Mouse (Mus musculus): ENCODE measurements at regions not wholly inside any gene's neighbourhood (a gene's known extent, or its start where the extent isn't known, plus 50 kb on each side); places are given as distances from the start of the nearest gene placed in this dataset.

DNA sequence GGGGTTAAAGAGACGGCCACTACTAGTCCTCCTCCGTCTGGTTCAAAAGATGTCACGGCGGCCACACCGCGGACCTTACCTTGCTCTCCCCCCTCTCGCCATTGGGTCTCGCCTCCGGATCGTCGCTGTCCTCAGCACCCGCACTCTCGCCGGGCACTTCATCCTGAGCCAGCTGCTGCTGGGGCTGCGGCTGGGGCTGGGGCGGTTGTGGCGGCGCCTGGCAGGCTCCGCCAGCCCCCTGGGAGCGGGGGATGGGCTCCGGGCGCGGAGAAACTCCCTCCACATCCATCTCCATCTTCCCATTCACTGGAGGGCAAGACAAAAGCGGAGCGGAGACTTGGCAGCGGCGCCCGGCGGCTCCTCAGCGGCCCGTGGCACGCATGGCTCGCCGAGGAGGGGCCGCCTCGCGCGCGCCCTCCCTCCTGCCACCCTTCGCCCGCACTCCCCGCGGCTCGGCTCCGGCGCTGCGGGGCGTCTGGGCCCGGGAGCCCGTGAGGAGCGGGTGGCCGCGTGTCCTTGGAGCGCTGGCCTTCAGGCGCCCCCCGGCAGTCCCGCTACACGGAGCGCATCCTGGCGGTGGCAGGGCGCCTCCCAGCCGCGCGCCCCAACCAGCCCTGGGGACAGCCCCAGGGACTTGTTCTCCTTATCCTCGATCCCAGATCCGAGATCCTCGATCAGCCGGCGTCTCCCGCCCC lies 167.8 kb upstream of the Azi2 start:
- intact Hi-C loops (cut with DNase I), result no loop called here

DNA sequence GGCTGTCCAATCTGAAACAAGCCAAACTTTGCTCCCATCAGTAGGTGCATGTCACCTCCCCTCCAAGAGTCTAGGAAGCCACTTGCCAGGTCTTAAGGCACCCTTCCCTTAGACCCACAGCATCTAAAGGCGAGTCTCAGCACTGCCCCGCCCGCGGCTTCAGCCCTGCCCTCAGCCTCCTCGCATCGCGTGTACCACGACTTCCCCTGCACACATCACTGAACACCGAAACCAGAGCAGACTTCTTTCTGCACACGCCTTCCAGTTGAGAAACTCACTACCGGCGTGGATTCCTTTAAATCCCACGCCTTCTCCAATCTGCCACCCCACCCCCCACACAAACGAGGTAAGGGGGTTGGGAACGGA lies 168.3 kb upstream of the Azi2 start:
- intact Hi-C loops (cut with DNase I), result no loop called here
- peak in 1 of 2 experiments; percentile 18 for DNase-seq (ENCODE audit: low spot score in 2 of 2)

More for the DNA sequence above, 167.8 kb upstream of the Azi2 start:
- peak; percentile 35 to 41 for DNase-seq (ENCODE audit: low spot score in 2 of 2)

DNA sequence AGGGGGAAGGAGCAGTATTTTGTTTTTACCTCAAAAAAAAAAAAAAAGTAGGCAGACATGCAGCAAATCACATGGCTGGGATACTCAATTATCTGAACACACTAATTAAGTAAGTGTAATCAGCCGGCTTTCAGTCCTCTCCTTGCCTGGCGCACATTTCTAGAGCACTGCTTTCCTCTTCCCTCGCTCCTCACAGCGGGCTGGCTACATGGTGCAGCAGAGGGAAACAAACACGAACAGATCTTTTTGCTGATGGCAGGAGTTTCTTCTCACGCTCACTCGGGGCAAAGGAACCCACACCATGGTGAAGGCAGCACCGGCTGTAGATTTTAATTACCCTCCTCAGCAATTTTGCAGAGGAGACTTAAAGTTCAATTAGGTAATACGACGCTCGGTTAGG lies 169.7 kb upstream of the Azi2 start:
- peak in 1 of 2 experiments; percentile 8 for DNase-seq (ENCODE audit: low spot score in 2 of 2)
- intact Hi-C loops (cut with DNase I), result no loop called here

DNA sequence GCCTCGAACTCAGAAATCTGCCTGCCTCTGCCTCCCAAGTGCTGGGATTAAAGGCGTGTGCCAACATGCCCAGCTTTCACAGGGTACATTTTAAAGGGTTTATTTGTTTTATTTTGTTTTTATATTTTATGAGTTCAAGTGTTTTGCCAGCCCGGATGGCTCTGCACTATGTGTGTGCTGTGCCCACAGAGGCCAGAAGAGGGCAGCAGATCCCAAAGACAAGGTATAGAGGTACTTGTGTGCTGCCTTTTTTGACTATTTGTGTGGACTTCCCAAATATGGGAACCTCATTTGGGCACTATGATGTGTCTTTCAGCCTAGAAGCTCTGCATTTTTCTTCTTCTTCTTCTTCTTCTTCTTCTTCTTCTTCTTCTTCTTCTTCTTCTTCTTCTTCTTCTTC lies 176.4 kb upstream of the Azi2 start:
- intact Hi-C loops (cut with DNase I), result no loop called here

DNA sequence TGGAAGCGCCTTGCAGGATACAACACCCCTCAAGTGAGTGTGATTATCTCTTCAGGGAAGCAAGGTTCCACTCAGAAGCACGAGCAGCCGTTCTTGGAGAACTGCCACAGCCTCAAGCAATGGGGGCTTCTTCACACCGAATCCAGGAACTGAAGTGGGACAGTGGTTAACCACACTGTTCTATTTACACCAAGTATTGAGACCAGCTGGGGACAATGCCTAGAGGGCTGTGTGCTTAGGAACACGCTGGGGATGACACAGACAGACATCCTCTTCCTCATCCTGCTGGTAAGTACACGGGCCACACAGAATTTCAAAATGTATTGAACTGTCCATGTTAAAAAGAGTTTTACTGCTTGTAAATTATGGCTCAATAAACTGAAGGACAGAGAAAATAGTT lies 177.0 kb upstream of the Azi2 start:
- DNase-seq (ENCODE audit: low spot score in 2 of 2), result no peak
- intact Hi-C loops (cut with DNase I), result no loop called here

More for the DNA sequence above, 176.4 kb upstream of the Azi2 start:
- DNase-seq (ENCODE audit: low spot score in 2 of 2), result no peak

DNA sequence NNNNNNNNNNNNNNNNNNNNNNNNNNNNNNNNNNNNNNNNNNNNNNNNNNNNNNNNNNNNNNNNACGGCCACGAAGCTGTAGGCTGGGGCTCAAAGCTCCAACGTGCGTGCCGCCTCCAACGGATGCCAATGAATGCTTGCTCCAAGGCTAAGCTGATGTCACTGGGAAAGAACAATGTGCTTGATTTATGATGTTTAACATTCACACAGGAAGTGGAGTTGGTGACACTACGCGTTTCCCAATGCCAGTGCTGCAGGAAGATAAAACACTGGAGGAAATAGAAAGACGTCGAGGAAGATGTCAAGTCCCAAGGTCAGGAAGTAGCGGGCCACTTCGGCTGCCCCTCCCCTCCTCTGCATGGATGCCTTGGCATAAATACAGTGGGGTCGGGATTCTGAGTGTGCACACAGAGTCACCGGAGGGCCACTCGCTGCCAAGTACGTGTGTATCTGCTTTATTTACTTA lies 180.7 kb upstream of the Azi2 start:
- intact Hi-C loops (cut with DNase I), result no loop called here
- no peak for DNase-seq (ENCODE audit: low spot score in 2 of 2)

DNA sequence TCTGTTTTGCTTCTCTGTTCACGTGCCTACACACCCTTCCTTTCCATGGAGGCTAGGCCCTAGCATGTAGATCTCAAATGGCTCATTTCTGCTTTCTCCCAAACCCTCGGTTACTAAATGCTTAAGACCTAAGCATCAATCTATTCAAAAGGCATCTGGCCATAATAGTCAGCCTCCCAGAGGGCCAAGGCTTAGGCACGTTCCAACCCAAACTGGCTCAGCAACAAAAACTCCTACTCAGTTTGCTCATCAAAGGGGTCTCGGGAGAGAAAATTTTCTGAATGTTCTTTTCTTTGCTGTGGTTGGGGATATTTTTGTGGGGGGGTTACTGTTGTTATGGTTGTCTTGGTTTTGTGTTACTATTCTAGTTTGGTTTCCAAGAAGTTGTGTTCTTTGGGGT lies 196.8 kb upstream of the Azi2 start:
- intact Hi-C loops (cut with DNase I), result no loop called here

DNA sequence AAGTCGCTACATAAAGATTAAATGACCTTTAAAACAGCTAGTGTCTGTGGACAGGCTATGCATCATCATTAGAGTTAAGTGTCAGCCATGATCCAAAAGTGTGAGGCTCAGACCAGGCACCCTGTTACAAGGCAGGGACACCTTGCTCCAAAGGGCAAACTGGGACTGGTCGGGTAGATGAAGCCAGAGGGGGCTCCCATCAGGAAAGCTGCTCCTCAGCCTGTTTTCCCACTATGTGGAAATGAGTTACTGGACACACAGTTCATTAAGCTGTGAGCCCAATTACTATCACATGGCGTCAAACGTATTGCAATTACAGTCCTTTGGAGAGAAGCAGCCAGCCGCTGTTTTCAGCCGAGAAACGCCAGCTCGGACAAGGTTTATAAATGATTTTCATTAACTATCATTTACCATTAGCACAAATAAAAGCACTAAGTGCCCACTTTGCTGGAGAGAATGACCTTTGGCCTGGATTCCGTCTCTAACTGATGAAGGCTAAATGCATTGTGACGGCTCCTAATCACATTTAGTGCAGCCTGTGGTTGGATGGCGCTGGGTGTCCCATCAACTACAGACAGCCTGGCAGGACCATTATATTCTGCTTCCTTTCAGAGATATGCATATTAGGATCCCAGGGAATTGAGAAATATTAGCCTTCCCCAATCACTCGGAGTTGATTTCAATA lies 203.5 kb upstream of the Azi2 start:
- intact Hi-C loops (cut with DNase I), result no loop called here
- no peak for DNase-seq (ENCODE audit: low spot score in 2 of 2)

More for the DNA sequence above, 196.8 kb upstream of the Azi2 start:
- DNase-seq (ENCODE audit: low spot score in 2 of 2), result no peak

DNA sequence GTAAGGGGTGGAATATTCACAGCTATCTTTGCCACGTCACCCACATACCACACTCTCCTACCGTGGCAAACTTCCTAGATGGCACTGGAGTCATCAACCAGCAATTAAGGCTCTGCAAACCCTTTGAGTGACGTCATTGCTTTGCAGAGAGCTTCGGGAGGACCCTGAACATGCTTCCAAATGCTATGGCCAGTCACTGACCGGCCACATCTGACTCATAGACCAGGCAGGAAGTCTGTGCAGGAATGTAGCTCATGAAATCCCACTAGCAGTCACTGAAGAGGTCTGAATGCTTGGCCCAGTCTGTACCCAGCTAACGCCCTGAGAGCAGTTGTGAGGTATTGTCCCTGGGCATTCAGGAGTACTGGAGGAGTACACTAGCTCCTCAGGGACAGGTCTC lies 203.9 kb upstream of the Rbms3 start:
- intact Hi-C loops (cut with DNase I), result no loop called here
- DNase-seq (ENCODE audit: low spot score in 2 of 2), result no peak

DNA sequence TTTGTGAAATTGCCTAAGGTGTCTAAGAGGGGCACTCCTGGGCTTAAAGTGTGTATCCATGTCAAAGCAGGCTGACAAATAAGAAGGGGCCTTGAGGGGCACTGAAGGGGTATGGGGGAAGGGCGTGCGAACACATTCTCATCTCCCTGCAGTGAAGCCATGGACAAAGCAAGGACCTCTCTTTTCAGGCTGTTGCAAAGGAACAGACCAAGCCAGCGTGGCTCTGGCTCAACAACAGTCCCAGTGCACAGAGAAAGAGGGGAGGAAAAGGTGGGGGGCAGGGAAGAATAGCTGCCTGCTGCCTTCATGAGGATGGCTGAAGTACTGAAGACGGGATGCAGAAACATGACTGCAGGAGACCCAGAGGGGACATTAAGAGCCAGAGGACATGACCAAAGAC lies 184.9 kb upstream of the Rbms3 start:
- DNase-seq (ENCODE audit: low spot score in 2 of 2), result no peak
- intact Hi-C loops (cut with DNase I), result no loop called here

DNA sequence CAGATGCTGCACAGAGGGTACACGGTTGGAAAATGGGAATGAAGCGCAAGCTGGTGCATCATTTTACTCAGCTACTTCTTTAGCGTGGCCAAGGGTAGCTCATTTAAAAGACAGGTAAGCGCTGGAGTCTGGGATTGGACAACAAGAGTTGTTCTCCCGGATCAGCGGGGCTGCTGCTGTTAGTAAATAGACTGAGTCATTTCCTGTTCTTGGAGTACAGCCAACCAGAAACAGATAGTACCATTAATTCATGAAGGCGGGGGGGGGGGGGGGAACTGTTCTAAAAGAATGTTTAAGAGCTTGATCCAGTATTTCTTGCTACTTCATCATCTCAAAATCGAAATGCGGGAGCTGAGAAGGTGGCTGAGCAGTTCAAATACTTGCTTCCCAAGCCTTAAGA lies 183.5 kb upstream of the Rbms3 start:
- intact Hi-C loops (cut with DNase I), result no loop called here
- DNase-seq (ENCODE audit: low spot score in 2 of 2), result no peak

DNA sequence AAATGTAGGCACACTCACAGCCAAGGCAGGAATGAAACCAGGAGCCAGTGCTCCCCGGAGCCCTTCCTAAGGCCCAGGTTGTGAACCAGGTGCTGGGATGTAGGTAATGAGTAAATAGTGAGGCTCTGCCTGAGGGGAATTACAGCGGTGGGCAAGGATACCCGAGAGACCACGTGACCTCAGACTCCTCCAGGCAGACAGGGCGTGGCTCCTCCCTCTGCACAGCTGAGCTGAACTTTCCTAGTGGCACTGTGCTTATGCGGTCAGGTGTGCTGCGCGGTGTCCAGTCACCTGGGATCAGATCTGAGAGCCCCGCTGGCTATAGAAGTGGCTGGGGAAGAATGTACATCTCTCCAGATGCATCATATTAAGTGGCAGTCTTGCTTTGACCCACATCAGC lies 176.1 kb upstream of the Rbms3 start:
- intact Hi-C loops (cut with DNase I), result no loop called here
- DNase-seq (ENCODE audit: low spot score in 2 of 2), result no peak

DNA sequence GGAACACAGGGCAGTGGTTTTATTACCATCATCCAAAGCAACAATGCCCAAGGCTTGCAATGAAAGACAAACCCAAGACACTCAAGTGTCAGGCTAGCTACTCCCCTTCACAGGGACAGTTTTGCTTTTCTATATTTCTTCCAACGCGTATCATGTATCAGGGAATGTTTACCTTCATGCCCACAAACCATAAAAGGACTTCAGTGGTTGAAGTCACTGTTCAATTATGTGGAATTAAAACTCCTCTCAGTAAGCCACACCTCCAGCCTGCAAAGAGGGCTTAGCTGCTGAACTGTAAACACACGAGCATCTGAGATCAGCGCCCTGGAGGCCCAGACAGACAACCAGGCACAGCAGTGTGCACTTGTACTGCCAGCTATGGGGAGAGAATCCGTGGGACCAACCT lies 154.5 kb upstream of the Rbms3 start:
- DNase-seq (ENCODE audit: low spot score in 2 of 2), result no peak
- intact Hi-C loops (cut with DNase I), result no loop called here

DNA sequence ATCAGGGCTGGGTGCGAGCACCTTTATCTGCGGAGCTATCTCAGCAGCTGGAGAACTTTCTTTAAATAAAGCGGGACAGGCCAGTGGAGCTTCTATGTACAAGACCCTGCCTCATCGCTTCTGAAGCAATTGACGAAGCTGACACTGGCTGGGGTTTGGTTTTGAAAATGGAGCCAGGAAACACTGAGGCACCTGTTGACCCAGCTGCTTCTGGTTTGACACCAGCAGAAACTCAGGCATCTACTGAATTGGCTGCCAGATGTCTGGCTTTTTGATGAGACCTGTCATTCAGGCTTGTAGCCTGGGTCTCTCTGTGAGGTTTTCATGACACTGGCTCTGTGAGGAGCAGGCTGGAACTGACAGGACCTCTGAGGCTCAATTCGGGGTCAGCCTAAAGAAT lies 124.9 kb upstream of the Rbms3 start:
- intact Hi-C loops (cut with DNase I), result no loop called here
- no peak for DNase-seq (ENCODE audit: low spot score in 2 of 2)

DNA sequence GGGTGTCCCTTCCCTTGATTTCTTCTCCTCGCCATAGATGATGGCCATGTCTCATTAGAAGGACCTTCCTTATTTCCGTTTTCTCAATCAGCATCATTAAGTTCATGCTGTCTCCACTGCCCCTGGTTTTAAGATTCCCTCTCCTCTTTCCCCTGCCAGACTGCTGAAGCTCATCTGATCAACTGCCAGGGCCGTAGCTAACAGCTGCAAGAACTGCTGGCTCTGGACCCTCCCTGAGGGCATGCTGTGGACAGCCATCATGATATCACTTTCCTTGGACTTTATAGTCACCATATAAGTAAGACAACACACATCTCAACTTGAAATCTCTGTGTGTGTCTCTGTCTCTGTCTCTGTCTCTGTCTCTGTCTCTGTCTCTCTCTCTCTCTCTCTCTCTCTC lies 123.8 kb upstream of the Rbms3 start:
- intact Hi-C loops (cut with DNase I), result no loop called here
- DNase-seq (ENCODE audit: low spot score in 2 of 2), result no peak

DNA sequence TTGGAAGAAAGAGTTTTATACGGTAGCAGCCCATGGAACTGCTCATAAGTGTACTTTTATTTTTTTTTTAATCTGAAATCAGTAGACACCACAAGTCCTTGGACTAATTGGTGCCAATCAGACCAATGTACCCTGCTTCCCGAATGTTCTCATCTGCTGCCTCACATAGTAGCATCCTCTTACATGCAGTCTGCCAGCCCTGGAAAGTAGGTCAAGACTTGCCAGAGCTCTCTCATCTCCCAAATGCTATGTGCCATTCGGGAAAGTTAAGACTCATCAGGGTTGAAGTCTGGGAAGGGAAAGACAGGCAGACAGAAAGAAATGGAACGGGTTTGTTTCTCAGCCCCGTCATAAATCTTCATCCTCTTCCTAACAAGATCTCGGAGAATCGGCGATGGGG lies 115.2 kb upstream of the Rbms3 start:
- intact Hi-C loops (cut with DNase I), result no loop called here
- peak in 1 of 2 experiments; percentile 5 for DNase-seq (ENCODE audit: low spot score in 2 of 2)

DNA sequence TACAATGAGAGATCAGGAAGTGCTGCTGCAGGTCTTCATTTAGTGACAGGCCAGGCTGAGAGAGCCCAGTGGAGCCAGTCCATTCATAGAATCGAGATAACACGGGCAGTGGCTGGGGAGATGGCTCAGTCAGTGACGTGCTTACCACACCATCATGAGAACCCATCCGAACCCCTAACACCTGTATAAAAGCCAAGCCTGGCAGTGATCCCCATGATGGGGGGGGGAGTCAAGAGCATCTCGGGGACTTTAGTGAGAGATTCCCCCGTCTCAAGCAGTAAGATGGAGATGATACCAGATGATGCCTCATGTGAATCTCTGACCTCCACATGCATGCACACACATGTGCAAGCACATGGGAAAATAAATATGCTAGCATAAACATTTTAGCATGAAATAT lies 99.7 kb upstream of the Rbms3 start:
- intact Hi-C loops (cut with DNase I), result no loop called here

DNA sequence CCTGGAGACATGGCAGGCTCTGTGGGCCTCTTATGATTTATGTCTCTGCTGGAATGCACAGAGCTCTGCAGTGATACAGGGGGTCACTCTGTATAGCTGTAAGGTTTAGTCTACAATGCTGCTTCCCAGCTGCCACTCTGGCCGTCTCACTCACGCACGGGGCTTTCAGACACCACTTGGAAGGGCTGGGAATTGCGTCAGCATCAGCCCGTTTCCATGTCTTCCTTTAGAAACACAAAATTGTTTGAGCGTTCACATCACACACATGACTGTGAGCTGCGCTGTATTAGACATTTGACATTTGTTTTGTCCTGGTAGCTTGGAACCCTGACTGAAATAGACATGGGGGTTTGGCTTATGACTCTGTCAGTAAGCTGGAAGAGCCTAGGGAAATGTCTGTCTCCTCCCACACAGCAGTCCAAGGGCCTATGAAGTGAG lies 90.5 kb upstream of the Rbms3 start:
- no peak for DNase-seq (ENCODE audit: low spot score in 2 of 2)
- intact Hi-C loops (cut with DNase I), result no loop called here

More for the DNA sequence above, 99.7 kb upstream of the Rbms3 start:
- no peak for DNase-seq (ENCODE audit: low spot score in 2 of 2)

DNA sequence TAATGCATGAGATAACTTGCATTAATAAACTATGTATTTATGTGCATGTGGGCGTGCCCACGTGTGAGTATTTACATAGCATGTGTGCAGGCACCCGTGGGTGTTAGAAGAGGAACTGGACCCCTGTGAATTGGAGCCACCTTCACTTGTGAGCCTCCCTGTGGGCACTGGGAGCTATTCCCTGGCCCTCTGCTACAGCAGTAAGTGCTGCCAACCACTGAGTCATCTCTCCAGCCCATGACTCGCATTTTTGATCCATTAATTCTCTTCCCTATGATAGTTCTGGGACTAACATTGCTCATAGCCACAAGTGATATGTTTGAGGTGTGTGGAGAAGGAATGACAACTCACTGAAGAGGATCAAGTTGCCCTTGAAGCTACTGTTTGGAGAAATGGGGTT lies 87.6 kb upstream of the Rbms3 start:
- peak in 1 of 2 experiments; percentile 3 for DNase-seq (ENCODE audit: low spot score in 2 of 2)
- intact Hi-C loops (cut with DNase I), result no loop called here

DNA sequence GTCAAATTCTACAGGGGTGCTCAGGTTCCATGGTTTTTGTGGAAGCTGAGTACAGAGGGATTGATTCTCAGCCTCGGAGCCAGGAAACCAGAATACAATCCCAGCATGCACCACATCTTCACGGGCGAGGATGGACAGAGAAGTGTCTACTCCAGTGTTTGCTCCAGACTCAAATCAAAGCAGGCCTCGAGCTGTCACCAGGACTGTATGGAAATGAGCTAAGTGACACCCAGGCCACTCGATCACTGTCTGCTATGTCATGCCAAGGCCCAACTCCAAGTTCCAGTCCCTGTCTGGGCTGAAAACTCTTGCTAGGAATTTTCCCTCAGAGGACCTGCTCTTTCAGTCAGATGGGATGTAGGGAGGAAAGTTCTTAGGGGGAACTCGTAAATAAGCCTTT lies 86.8 kb upstream of the Rbms3 start:
- intact Hi-C loops (cut with DNase I), result no loop called here
- DNase-seq (ENCODE audit: low spot score in 2 of 2), result no peak

All from left cerebral cortex, postnatal 25 days (tissue).